Comparison of ENCODE assay signal across 21 mouse cellular contexts in the genomic region with DNA sequence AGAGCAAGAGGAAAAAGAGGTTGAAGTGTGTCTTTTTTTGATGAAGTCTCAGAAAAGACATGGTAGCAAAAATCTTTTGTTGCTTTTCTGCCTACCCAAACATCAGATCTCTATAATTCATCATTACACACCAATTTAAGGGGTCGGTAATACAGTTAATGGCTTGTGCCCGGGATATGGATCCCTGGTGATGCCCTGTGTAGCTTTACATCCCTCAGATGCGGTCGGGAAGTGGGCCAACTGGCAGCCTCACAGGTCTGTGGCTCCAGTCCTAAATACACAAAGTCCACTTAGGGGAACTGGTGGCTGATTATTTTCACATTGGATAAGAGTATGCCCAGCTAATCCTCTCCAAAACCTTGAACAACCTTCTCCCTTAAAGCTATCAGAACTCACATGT.
A peak's percentile ranks its signal among the peaks of the same experiment; 100 is the strongest.
DNase-seq lines count a peak whose midpoint lies in the region; ATAC-seq and TF ChIP-seq lines count a peak whose summit lies in the region.
"Had no signal": no experiment of that assay in that cellular context is flagged by ENCODE, and none has a peak within 500 bp of the region (broad histone marks: within the 10 kb centered on the region; RNA-seq: fewer than 3 reads in every experiment).

No protein-coding gene starts in this region.

- H3K9me3 ChIP-seq in neural tube, embryonic 13.5 days, result no peaks in the 10 kb centered on the region
- H3K9me3 ChIP-seq in neural tube, embryonic 15.5 days (replicated peaks), result no peaks in the 10 kb centered on the region
- H3K9me3 ChIP-seq: embryonic facial prominence, embryonic 15.5 days; forebrain, embryonic 10.5 days; heart, embryonic 12.5 days; hindbrain, embryonic 10.5 days; hindbrain, embryonic 15.5 days had no signal

- no peaks in the 10 kb centered on the region for H3K4me1 ChIP-seq in cerebellum, adult 2 months (ENCODE audit: control insufficient read depth, insufficient read depth, low read length)
- no peaks in the 10 kb centered on the region for H3K4me1 ChIP-seq in neural tube, embryonic 13.5 days (replicated peaks)
- no peaks in the 10 kb centered on the region for H3K4me1 ChIP-seq in neural tube, embryonic 15.5 days
- H3K4me1 ChIP-seq: embryonic facial prominence, embryonic 15.5 days; forebrain, embryonic 10.5 days; heart, embryonic 12.5 days; hindbrain, embryonic 10.5 days; hindbrain, embryonic 15.5 days had no signal

- H3K9ac ChIP-seq in neural tube, embryonic 13.5 days, result no peak overlapping the region
- no peak overlapping the region for H3K9ac ChIP-seq in neural tube, embryonic 15.5 days (replicated peaks)
- H3K9ac ChIP-seq: embryonic facial prominence, embryonic 15.5 days; heart, embryonic 12.5 days; hindbrain, embryonic 15.5 days had no signal

- H3K27me3 ChIP-seq in cerebellum, adult 2 months (ENCODE audit: control insufficient read depth, insufficient read depth, low read length), result no peaks in the 10 kb centered on the region
- no peaks in the 10 kb centered on the region for H3K27me3 ChIP-seq in neural tube, embryonic 13.5 days
- no peaks in the 10 kb centered on the region for H3K27me3 ChIP-seq in neural tube, embryonic 15.5 days (replicated peaks)
- H3K27me3 ChIP-seq: CH12.LX; embryonic facial prominence, embryonic 15.5 days; heart, embryonic 12.5 days; hindbrain, embryonic 15.5 days had no signal

- no peak overlapping the region for H3K27ac ChIP-seq in cerebellum, adult 2 months (ENCODE audit: insufficient read depth, low read length)
- H3K27ac ChIP-seq in neural tube, embryonic 13.5 days (replicated peaks), result no peak overlapping the region
- H3K27ac ChIP-seq in neural tube, embryonic 15.5 days (replicated peaks), result no peak overlapping the region
- H3K27ac ChIP-seq: embryonic facial prominence, embryonic 15.5 days; forebrain, embryonic 10.5 days; gastrocnemius, adult 2 months; hindbrain, embryonic 10.5 days; hindbrain, embryonic 15.5 days had no signal

- no peaks in the 10 kb centered on the region for H3K36me3 ChIP-seq in neural tube, embryonic 13.5 days
- H3K36me3 ChIP-seq in neural tube, embryonic 15.5 days, result no peaks in the 10 kb centered on the region
- H3K36me3 ChIP-seq: embryonic facial prominence, embryonic 15.5 days; forebrain, embryonic 10.5 days; heart, embryonic 12.5 days; hindbrain, embryonic 10.5 days; hindbrain, embryonic 15.5 days had no signal

- TF ChIP-seq POLR2A in cerebellum, adult 2 months (IDR thresholded peaks at IDR 0.05; ENCODE audit: borderline replicate concordance, insufficient read depth, low read length), result no peak

- H3K4me2 ChIP-seq in neural tube, embryonic 13.5 days, result no peak overlapping the region
- H3K4me2 ChIP-seq in neural tube, embryonic 15.5 days, result no peak overlapping the region
- H3K4me2 ChIP-seq: embryonic facial prominence, embryonic 15.5 days; heart, embryonic 12.5 days; hindbrain, embryonic 15.5 days had no signal

- peak; percentile 30 to 36 for DNase-seq in cerebellum, postnatal 14 days
- no peak for DNase-seq in cerebellum, adult 2 months
- DNase-seq in kidney, postnatal 4 days, result peak; percentile 1 to 4
- DNase-seq in kidney, adult 8-10 months, result no peak
- no peak for DNase-seq in layer of hippocampus, postnatal 36 days
- DNase-seq: adrenal gland, adult 8-10 months; cerebellum, adult 18-20 months; cerebellum, postnatal 36 days; gastrocnemius, adult 2 months; gastrocnemius, postnatal 25 days had no signal

- 21% methylated on average over 4 of the region's 4 CpGs for WGBS in cerebellum, adult 2 months
- 52% methylated on average over 4 of the region's 4 CpGs for WGBS in neural tube, embryonic 13.5 days
- 48% methylated on average over 4 of the region's 4 CpGs for WGBS in neural tube, embryonic 15.5 days

- ATAC-seq in neural tube, embryonic 13.5 days (ENCODE audit: low read depth), result peak; percentile 67
- no peak for ATAC-seq in neural tube, embryonic 15.5 days (ENCODE audit: low FRiP score)
- ATAC-seq: forebrain, embryonic 14.5 days; inflammation-experienced regulatory T-cells, adult 6 months had no signal

- TF ChIP-seq CTCF in cerebellum, adult 2 months (IDR thresholded peaks at IDR 0.05; ENCODE audit: borderline replicate concordance, insufficient read depth, low read depth, low read length), result no peak

- no peak overlapping the region for H3K4me3 ChIP-seq in cerebellum, adult 2 months (replicated peaks; ENCODE audit: insufficient read depth, low read depth, low read length)
- no peak overlapping the region for H3K4me3 ChIP-seq in neural tube, embryonic 13.5 days
- H3K4me3 ChIP-seq in neural tube, embryonic 15.5 days (replicated peaks), result no peak overlapping the region
- H3K4me3 ChIP-seq: embryonic facial prominence, embryonic 15.5 days; erythroblast, embryonic 14.5 days; forebrain, embryonic 10.5 days; gastrocnemius, adult 2 months; heart, embryonic 12.5 days; hindbrain, embryonic 10.5 days; hindbrain, embryonic 15.5 days had no signal

Comparison
In these comparisons a context has a peak if more than half of its experiments do, and no peak if none do; other contexts are left out.
1. DNase-seq: peak in cerebellum, postnatal 14 days (2 of 2) and kidney, postnatal 4 days (2 of 2); none in cerebellum, adult 2 months (0 of 2), kidney, adult 8-10 months (0 of 2) and layer of hippocampus, postnatal 36 days (0 of 2).